Mouse (Mus musculus) liver, embryonic 15.5 days (tissue): ENCODE measurements at regions not wholly inside any gene's neighbourhood (a gene's known extent, or its start where the extent isn't known, plus 50 kb on each side); places are given as distances from the start of the nearest gene placed in this dataset.
"Not testable (repeated sequence)": the region's sequence is repeated elsewhere in the genome, so short reads cannot be mapped to it uniquely, and the experiment has no call there.

Experiments used
- ATAC-seq: fragments of 200-750 bp; cut with Nextera tagmentation; 2 replicates; pipeline ENCODE4 v1.8.0; 2017; ENCODE audit warnings: moderate number of reproducible peaks, mild to moderate bottlenecking, moderate library complexity; ENCODE audit not compliant: insufficient read depth
- H3K27ac ChIP-seq: fragments of 300-500 bp; sonication (generic); replicated peaks from 2 replicates; pipeline ENCODE4 v1.5.1; 2015; ENCODE audit warnings: mild to moderate bottlenecking, inconsistent platforms
- H3K27me3 ChIP-seq: fragments of 300-500 bp; sonication (generic); 2 replicates; pipeline ENCODE4 v1.6.1; 2015; ENCODE audit warnings: mild to moderate bottlenecking, inconsistent platforms
- H3K36me3 ChIP-seq: fragments of 300-500 bp; sonication (generic); replicated peaks from 2 replicates; pipeline ENCODE4 v1.6.1; 2015; ENCODE audit warnings: moderate library complexity, mild to moderate bottlenecking, inconsistent platforms
- H3K4me1 ChIP-seq: fragments of 300-500 bp; sonication (generic); replicated peaks from 2 replicates; pipeline ENCODE4 v1.6.1; 2015; ENCODE audit warnings: inconsistent platforms
- H3K4me2 ChIP-seq: fragments of 300-500 bp; sonication (generic); 2 replicates; pipeline ENCODE4 v1.6.1; 2015; ENCODE audit warnings: moderate library complexity, mild to moderate bottlenecking, inconsistent platforms
- H3K4me3 ChIP-seq: fragments of 300-500 bp; sonication (generic); replicated peaks from 2 replicates; pipeline ENCODE4 v1.5.1; 2015; ENCODE audit warnings: mild to moderate bottlenecking, inconsistent platforms
- H3K9ac ChIP-seq: fragments of 300-500 bp; sonication (generic); 2 replicates; pipeline ENCODE4 v1.6.1; 2015; ENCODE audit warnings: moderate library complexity, mild to moderate bottlenecking, inconsistent platforms
- H3K9me3 ChIP-seq: fragments of 300-500 bp; sonication (generic); replicated peaks from 2 replicates; pipeline ENCODE4 v1.6.1; 2016; ENCODE audit warnings: inconsistent platforms
- WGBS: fragments of 180-500 bp; shearing (Covaris S2); methylation state at CpG from one replicate; pipeline ENCODE4 v1.1.7; 2015; ENCODE audit warnings: mixed read lengths; ENCODE audit not compliant: insufficient replicate concordance; 5-methylcytosine and 5-hydroxymethylcytosine counted together

- Histone ChIP-seq H3K9ac (no peak overlapping the region), H3K4me2 (no peak overlapping the region), H3K9me3 (no peaks in the 10 kb centered on the region), H3K4me3 (no peak overlapping the region), H3K27me3 (no peaks in the 10 kb centered on the region), H3K4me1 (no peaks in the 10 kb centered on the region), H3K36me3 (no peaks in the 10 kb centered on the region), H3K27ac (no peak overlapping the region)
- WGBS: 35% methylated on average over 5 of the region's 5 CpGs
- no peak for ATAC-seq
These were observed 206.1 kb upstream of the Zfp770 start for GRCm38 (mm10) chr2:114407408-114407807.

- H3K4me2 ChIP-seq: no peak overlapping the region
- no peak for ATAC-seq
These were observed 183.3 kb upstream of the Zfp770 start for GRCm38 (mm10) chr2:114384566-114384965.

GRCm38 (mm10) chr2:114378844-114379533 lies 177.7 kb upstream of the Zfp770 start:
- Histone ChIP-seq H3K36me3 (no peaks in the 10 kb centered on the region), H3K9ac (no peak overlapping the region), H3K27me3 (no peaks in the 10 kb centered on the region), H3K4me2 (no peak overlapping the region), H3K27ac (no peak overlapping the region), H3K4me1 (no peaks in the 10 kb centered on the region), H3K9me3 (no peaks in the 10 kb centered on the region), H3K4me3 (no peak overlapping the region)
- ATAC-seq: no peak
- 53% methylated on average over 1 of the region's 1 CpGs for WGBS

More at GRCm38 (mm10) chr2:114384566-114384965, 183.3 kb upstream of the Zfp770 start:
- no peak overlapping the region for H3K27ac ChIP-seq
- H3K36me3 ChIP-seq: no peaks in the 10 kb centered on the region
- no peaks in the 10 kb centered on the region for H3K4me1 ChIP-seq
- no peaks in the 10 kb centered on the region for H3K27me3 ChIP-seq
- WGBS: 35% methylated on average over 3 of the region's 3 CpGs
- no peaks in the 10 kb centered on the region for H3K9me3 ChIP-seq
- H3K4me3 ChIP-seq: no peak overlapping the region
- no peak overlapping the region for H3K9ac ChIP-seq

GRCm38 (mm10) chr2:114373476-114373875 lies 172.2 kb upstream of the Zfp770 start:
- no peak for ATAC-seq
- no peaks in the 10 kb centered on the region for H3K4me1 ChIP-seq
- no peak overlapping the region for H3K9ac ChIP-seq
- no peak overlapping the region for H3K4me3 ChIP-seq
- WGBS: 55% methylated on average over 7 of the region's 7 CpGs
- H3K27me3 ChIP-seq: no peaks in the 10 kb centered on the region
- no peak overlapping the region for H3K27ac ChIP-seq
- no peaks in the 10 kb centered on the region for H3K9me3 ChIP-seq
- no peaks in the 10 kb centered on the region for H3K36me3 ChIP-seq
- H3K4me2 ChIP-seq: no peak overlapping the region

- 70% methylated on average over 11 of the region's 11 CpGs for WGBS
- H3K4me2 ChIP-seq, H3K9ac ChIP-seq, H3K9me3 ChIP-seq, H3K27me3 ChIP-seq, H3K36me3 ChIP-seq, ATAC-seq, H3K4me3 ChIP-seq, H3K27ac ChIP-seq, H3K4me1 ChIP-seq: not testable (repeated sequence)
These were observed 152.6 kb upstream of the Zfp770 start for GRCm38 (mm10) chr2:114353876-114354275.

- Histone ChIP-seq H3K9ac (no peak overlapping the region), H3K4me1 (no peaks in the 10 kb centered on the region), H3K4me3 (no peak overlapping the region), H3K27me3 (no peaks in the 10 kb centered on the region), H3K36me3 (no peaks in the 10 kb centered on the region), H3K9me3 (no peaks in the 10 kb centered on the region), H3K27ac (no peak overlapping the region), H3K4me2 (no peak overlapping the region)
- 71% methylated on average over 9 of the region's 9 CpGs for WGBS
- no peak for ATAC-seq
These were observed 139.5 kb upstream of the Zfp770 start for GRCm38 (mm10) chr2:114340578-114341293.

GRCm38 (mm10) chr2:114301746-114302145 lies 100.5 kb upstream of the Zfp770 start:
- Histone ChIP-seq H3K4me3 (no peak overlapping the region), H3K4me2 (no peak overlapping the region), H3K27ac (no peak overlapping the region), H3K9ac (no peak overlapping the region), H3K9me3 (no peaks in the 10 kb centered on the region), H3K4me1 (no peaks in the 10 kb centered on the region), H3K27me3 (no peaks in the 10 kb centered on the region), H3K36me3 (no peaks in the 10 kb centered on the region)
- no peak for ATAC-seq
- WGBS: 61% methylated on average over 3 of the region's 3 CpGs

- H3K4me1 ChIP-seq: no peaks in the 10 kb centered on the region
- no peaks in the 10 kb centered on the region for H3K9me3 ChIP-seq
- H3K9ac ChIP-seq: no peak overlapping the region
- no peak overlapping the region for H3K27ac ChIP-seq
- ATAC-seq: no peak
- H3K4me3 ChIP-seq: no peak overlapping the region
- no peaks in the 10 kb centered on the region for H3K36me3 ChIP-seq
- 47% methylated on average over 1 of the region's 1 CpGs for WGBS
- H3K4me2 ChIP-seq: no peak overlapping the region
- H3K27me3 ChIP-seq: no peaks in the 10 kb centered on the region
These were observed 93.8 kb upstream of the Zfp770 start for GRCm38 (mm10) chr2:114295110-114295509.

- no peak for ATAC-seq
- no peaks in the 10 kb centered on the region for H3K27me3 ChIP-seq
- no peak overlapping the region for H3K4me3 ChIP-seq
- H3K4me2 ChIP-seq: no peak overlapping the region
- H3K36me3 ChIP-seq: no peaks in the 10 kb centered on the region
- no peak overlapping the region for H3K9ac ChIP-seq
- 59% methylated on average over 5 of the region's 5 CpGs for WGBS
- no peaks in the 10 kb centered on the region for H3K9me3 ChIP-seq
- no peaks in the 10 kb centered on the region for H3K4me1 ChIP-seq
- no peak overlapping the region for H3K27ac ChIP-seq
These were observed 90.1 kb upstream of the Zfp770 start for GRCm38 (mm10) chr2:114291387-114291786.

- H3K27ac ChIP-seq: no peak overlapping the region
- no peak overlapping the region for H3K4me2 ChIP-seq
- H3K9me3 ChIP-seq: no peaks in the 10 kb centered on the region
- no peaks in the 10 kb centered on the region for H3K27me3 ChIP-seq
- no peak overlapping the region for H3K9ac ChIP-seq
- ATAC-seq: no peak
- H3K4me1 ChIP-seq: no peaks in the 10 kb centered on the region
- no peak overlapping the region for H3K4me3 ChIP-seq
- H3K36me3 ChIP-seq: no peaks in the 10 kb centered on the region
These were observed 74.3 kb upstream of the Zfp770 start for GRCm38 (mm10) chr2:114275536-114275935.

- Histone ChIP-seq H3K36me3 (no peaks in the 10 kb centered on the region), H3K27me3 (no peaks in the 10 kb centered on the region), H3K9me3 (no peaks in the 10 kb centered on the region), H3K4me2 (no peak overlapping the region), H3K4me3 (0 out of 2 replicates have a peak overlapping the region, but pooled peaks have one; percentile 18), H3K27ac (no peak overlapping the region; the same call in 1 of the 2 replicates), H3K9ac (no peak overlapping the region), H3K4me1 (no peaks in the 10 kb centered on the region)
- no peak for ATAC-seq
- WGBS: 31% methylated on average over 8 of the region's 8 CpGs
These were observed 59.3 kb upstream of the Zfp770 start for GRCm38 (mm10) chr2:114260397-114261071.
